Mouse (Mus musculus) spleen, adult 2 months (tissue): Measurements from ENCODE around the gene Gm49342. TPM values are rescaled to one million over a fixed set of nuclear protein-coding genes. Genes with fewer than 3 reads are reported as not detected.
"Not testable (repeated sequence)": the region's sequence is repeated elsewhere in the genome, so short reads cannot be mapped to it uniquely, and the experiment has no call there.

Experiments
- DNase-seq, 2 experiments: peaks; one replicate each; pipeline versions ENCODE4 v3.0.0 to v3.0.0-alpha.2; 2012 to 2021; ENCODE audit warnings: low spot score in 2 of 2, low read depth in 1 of 2
- H3K27ac ChIP-seq: fragments of 200-500 bp; 2 replicates; pipeline ENCODE4 v1.5.1; 2012; ENCODE audit warnings: low read length, inconsistent platforms; ENCODE audit not compliant: insufficient read depth
- H3K27me3 ChIP-seq: fragments of 200-500 bp; 2 replicates; pipeline ENCODE4 v1.6.1; 2012; ENCODE audit warnings: mild to moderate bottlenecking, moderate library complexity, low read length, inconsistent platforms; ENCODE audit not compliant: control insufficient read depth, insufficient read depth
- H3K36me3 ChIP-seq: fragments of 200-500 bp; 2 replicates; pipeline ENCODE4 v1.6.1; 2012; ENCODE audit warnings: mild to moderate bottlenecking, low read length, inconsistent platforms; ENCODE audit not compliant: control insufficient read depth, insufficient read depth
- H3K4me1 ChIP-seq: fragments of 200-500 bp; 2 replicates; pipeline ENCODE4 v1.6.1; 2011; ENCODE audit warnings: inconsistent platforms; ENCODE audit not compliant: control insufficient read depth, insufficient read depth, insufficient read length
- H3K4me3 ChIP-seq: fragments of 200-500 bp; 2 replicates; pipeline ENCODE4 v1.5.1; 2011; ENCODE audit warnings: mild to moderate bottlenecking, inconsistent platforms; ENCODE audit not compliant: insufficient read depth, insufficient read length; ENCODE audit errors: extremely low read depth
- CTCF ChIP-seq: fragments of 200-500 bp; IDR thresholded peaks from 2 replicates; pipeline ENCODE4 v1.5.1; 2011; ENCODE audit warnings: mild to moderate bottlenecking, inconsistent platforms; ENCODE audit not compliant: insufficient read depth, insufficient read length, insufficient replicate concordance; ENCODE audit errors: extremely low read depth
- POLR2A ChIP-seq: fragments of 200-500 bp; IDR thresholded peaks from 2 replicates; pipeline ENCODE4 v1.6.1; 2011; ENCODE audit warnings: low read depth, low read length, inconsistent platforms
- WGBS: fragments of 180-500 bp; shearing (Covaris S2); methylation state at CpG from one replicate; pipeline ENCODE4 v1.1.7; 2018; 5-methylcytosine and 5-hydroxymethylcytosine counted together
- polyA plus RNA-seq: library from polyadenylated mRNA; depleted of rRNA; stranded (reverse); fragments of >200 nt; gene quantifications from 2 replicates; pipeline ENCODE4 v1.2.3, GENCODE M21; 2012

The Gm49342 gene
- polyA plus RNA-seq, 1 experiment: 28.4 TPM

DNA sequence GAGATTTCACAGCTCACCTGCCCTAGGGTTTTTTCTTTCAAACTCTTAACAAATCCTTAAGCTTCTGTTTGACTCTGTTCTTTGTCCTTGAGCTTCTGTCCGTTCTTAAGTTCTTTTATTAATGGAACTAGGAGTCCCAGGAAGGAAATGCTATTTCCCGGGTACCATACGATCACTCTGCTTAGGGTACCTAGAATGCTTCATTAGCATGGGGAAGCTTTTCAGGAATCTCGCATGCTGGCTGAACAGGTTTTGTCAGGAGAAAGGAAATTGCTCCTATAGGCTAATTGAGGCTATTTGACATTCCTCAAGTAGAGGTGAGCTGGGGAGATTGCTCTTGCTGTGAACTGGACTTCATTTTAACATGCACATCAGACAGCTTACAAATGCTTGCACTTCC is 29.4 kb downstream of the Gm49342 start:
- 72% methylated on average over 4 of the region's 4 CpGs for WGBS
- no peak for DNase-seq
- no peaks in the 10 kb centered on the region for H3K36me3 ChIP-seq
- no peak for TF ChIP-seq POLR2A
- no peak for TF ChIP-seq CTCF
- H3K4me1 ChIP-seq: peaks cover 14% of the 10 kb centered on the region; the same call in 1 of the 2 replicates
- H3K27ac ChIP-seq: no peak overlapping the region
- no peaks in the 10 kb centered on the region for H3K27me3 ChIP-seq
- H3K4me3 ChIP-seq: no peak overlapping the region

- TF ChIP-seq POLR2A (no peak), CTCF (no peak)
- Histone ChIP-seq H3K27ac (no peak overlapping the region), H3K4me1 (peaks cover 14% of the 10 kb centered on the region; the same call in 1 of the 2 replicates), H3K27me3 (no peaks in the 10 kb centered on the region), H3K4me3 (no peak overlapping the region), H3K36me3 (no peaks in the 10 kb centered on the region)
- DNase-seq: no peak
- WGBS: 90% methylated on average over 5 of the region's 5 CpGs
Measured at GRCm38 (mm10) chr14:50975001-50975400, 30.7 kb downstream of the Gm49342 start.

DNA sequence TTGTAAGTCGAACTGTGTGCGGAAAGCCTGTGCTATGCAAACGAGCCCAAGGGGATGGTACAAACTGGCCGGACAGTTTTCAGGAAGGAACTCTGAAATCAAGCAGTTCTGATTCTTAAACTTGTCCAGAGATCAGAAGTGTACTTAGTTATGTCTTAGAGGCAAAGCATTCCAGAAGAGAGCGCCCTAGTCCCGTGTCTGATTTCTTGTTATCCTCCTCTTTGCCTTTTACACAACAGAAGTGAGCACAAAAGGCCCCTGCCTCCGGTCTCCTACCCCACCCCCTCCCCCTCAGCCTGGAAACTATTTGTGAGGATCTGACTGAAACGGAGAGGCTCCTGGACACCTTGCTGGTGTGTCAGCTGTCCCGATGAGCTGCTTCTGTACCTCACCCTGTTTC is 32.4 kb downstream of the Gm49342 start:
- WGBS: 20% methylated on average over 9 of the region's 9 CpGs
- Histone ChIP-seq H3K27me3 (no peaks in the 10 kb centered on the region), H3K27ac (no peak overlapping the region), H3K36me3 (no peaks in the 10 kb centered on the region), H3K4me3 (no peak overlapping the region), H3K4me1 (peaks cover 13% of the 10 kb centered on the region; the same call in 1 of the 2 replicates)
- no peak for TF ChIP-seq CTCF
- TF ChIP-seq POLR2A: no peak
- DNase-seq: peak in 1 of 2 experiments; percentile 15

DNA sequence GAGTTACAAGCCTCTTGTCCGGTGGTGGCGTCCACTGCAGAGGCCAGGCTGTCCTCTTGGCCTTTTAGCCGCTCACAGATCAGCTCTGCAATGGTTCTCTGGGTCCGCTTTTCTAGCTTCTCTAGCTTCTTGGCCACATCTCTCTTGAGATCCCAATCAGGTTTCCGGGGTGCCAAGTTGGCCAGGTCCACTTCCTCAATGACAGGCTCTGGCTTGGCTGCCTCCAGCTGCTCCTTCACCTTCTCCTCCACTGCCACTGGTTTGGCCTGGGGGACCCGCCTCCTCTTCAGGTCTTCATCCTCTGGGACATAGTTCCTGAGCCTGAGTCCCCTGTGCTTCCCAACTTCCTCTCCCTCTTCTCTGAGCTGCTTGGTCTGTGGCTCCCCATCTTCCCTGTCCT is 34.1 kb downstream of the Gm49342 start:
- not testable (repeated sequence) for DNase-seq, H3K27ac ChIP-seq
- WGBS: 63% methylated on average over 6 of the region's 6 CpGs

DNA sequence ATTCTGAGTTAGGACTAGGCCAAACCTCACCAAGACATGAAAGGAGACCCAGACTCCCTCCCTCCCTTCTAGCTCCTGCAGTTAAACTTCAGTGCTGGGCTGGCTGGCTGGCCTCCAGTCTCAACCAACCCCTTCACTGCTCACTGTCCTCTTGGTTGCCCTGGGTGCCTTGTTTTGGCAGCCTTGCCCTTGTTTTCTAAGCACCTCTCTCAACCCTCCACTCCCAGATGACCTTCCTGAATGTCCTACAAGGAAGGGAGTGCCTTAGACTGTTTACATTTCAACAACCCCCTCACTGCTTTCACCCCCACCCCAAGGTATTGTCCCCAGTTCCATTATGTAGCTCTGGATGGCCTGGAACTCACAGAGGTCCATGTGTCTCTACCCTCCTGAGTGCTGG is 35.3 kb downstream of the Gm49342 start:
- DNase-seq: no peak
- TF ChIP-seq POLR2A: no peak
- no peak for TF ChIP-seq CTCF
- Histone ChIP-seq H3K4me3 (no peak overlapping the region), H3K4me1 (peaks cover 13% of the 10 kb centered on the region; the same call in 1 of the 2 replicates), H3K36me3 (no peaks in the 10 kb centered on the region), H3K27me3 (no peaks in the 10 kb centered on the region), H3K27ac (no peak overlapping the region)

More for the DNA sequence above, 34.1 kb downstream of the Gm49342 start:
- not testable (repeated sequence) for H3K36me3 ChIP-seq, H3K4me3 ChIP-seq, H3K27me3 ChIP-seq
- H3K4me1 ChIP-seq: peaks cover 13% of the 10 kb centered on the region; the same call in 1 of the 2 replicates

DNA sequence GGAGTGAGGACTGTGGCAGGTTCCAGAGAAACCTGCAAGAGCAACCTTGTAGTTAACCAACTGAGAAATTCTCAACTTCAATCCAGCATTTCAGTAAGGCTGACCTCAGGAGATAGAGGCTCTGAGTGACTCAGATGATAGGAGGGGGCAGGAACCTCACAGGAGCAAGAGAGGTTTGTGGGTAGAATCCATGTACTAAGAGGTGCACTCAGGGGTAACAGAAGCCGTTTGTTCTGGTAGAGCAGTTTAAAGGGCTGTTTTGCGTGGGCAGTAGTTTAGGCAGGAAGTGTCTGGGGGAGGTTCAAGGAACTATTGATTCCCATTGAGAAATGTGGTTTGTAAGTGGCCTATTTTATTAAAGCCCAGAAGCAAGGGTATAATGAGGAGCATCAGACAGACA is 36.9 kb downstream of the Gm49342 start:
- DNase-seq: no peak
- Histone ChIP-seq H3K27me3 (no peaks in the 10 kb centered on the region), H3K27ac (no peak overlapping the region), H3K4me1 (peaks cover 11% of the 10 kb centered on the region; the same call in 1 of the 2 replicates), H3K36me3 (no peaks in the 10 kb centered on the region), H3K4me3 (no peak overlapping the region)
- 5% methylated on average over 2 of the region's 2 CpGs for WGBS
- TF ChIP-seq CTCF: no peak
- TF ChIP-seq POLR2A: no peak

DNA sequence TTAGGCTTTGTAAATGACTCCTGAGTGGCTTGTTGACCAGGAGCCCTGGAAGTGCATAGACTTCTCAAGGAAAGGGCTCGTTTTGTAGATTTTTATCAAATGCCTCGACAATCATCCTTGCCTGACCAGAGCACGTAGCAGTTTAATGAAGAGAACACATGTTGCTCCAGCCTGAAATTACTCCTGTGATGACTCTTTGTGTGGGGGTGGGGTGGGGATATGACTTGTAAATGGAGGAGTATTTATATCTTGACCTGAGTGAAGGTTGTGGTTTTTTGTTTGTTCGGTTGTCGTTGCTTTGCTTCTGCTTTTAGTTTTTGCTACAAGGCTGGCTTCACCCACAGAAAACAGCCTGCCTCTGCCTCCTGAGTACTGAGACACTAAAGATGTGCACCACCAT is 37.5 kb downstream of the Gm49342 start:
- DNase-seq: no peak
- H3K27me3 ChIP-seq: no peaks in the 10 kb centered on the region
- H3K27ac ChIP-seq: 0 out of 2 replicates have a peak overlapping the region, but pooled peaks have one; percentile 8
- 18% methylated on average over 5 of the region's 5 CpGs for WGBS
- H3K4me3 ChIP-seq: no peak overlapping the region
- H3K36me3 ChIP-seq: no peaks in the 10 kb centered on the region
- no peak for TF ChIP-seq POLR2A
- no peak for TF ChIP-seq CTCF
- H3K4me1 ChIP-seq: peaks cover 7% of the 10 kb centered on the region; the same call in 1 of the 2 replicates
